Mouse (Mus musculus): ENCODE data around the gene Txnrd1.

Gene Txnrd1

GRCm38 (mm10) chr10:82817936-82818335 is 15.8 kb upstream of the Txnrd1 start:
- DNase-seq (ENCODE audit: low read depth, low spot score): no peak

- DNase-seq (ENCODE audit: low read depth, low spot score): no peak
Observed at GRCm38 (mm10) chr10:82818661-82819060, 15.1 kb upstream of the Txnrd1 start.

- no peak for DNase-seq (ENCODE audit: low read depth, low spot score)
Observed at GRCm38 (mm10) chr10:82823108-82823778, 10.5 kb upstream of the Txnrd1 start.

- no peak for DNase-seq (ENCODE audit: low read depth, low spot score)
Observed at GRCm38 (mm10) chr10:82823779-82824177, 10.0 kb upstream of the Txnrd1 start.

- no peak for DNase-seq (ENCODE audit: low read depth, low spot score)
Observed at GRCm38 (mm10) chr10:82824541-82824940, 9.2 kb upstream of the Txnrd1 start.

- no peak for DNase-seq (ENCODE audit: low read depth, low spot score)
Observed at GRCm38 (mm10) chr10:82826516-82826915, 7.2 kb upstream of the Txnrd1 start.

GRCm38 (mm10) chr10:82835898-82836297 is 2.1 kb downstream of the Txnrd1 start:
- DNase-seq (ENCODE audit: low read depth, low spot score): no peak

- no peak for DNase-seq (ENCODE audit: low read depth, low spot score)
Observed at GRCm38 (mm10) chr10:82838390-82838789, 4.6 kb downstream of the Txnrd1 start.

- no peak for DNase-seq (ENCODE audit: low read depth, low spot score)
Observed at GRCm38 (mm10) chr10:82844090-82844489, 10.3 kb downstream of the Txnrd1 start.

GRCm38 (mm10) chr10:82844731-82845130 is 11.0 kb downstream of the Txnrd1 start:
- DNase-seq (ENCODE audit: low read depth, low spot score): no peak

GRCm38 (mm10) chr10:82847821-82848459 is 14.2 kb downstream of the Txnrd1 start:
- no peak for DNase-seq (ENCODE audit: low read depth, low spot score)

- DNase-seq (ENCODE audit: low read depth, low spot score): no peak
Observed at GRCm38 (mm10) chr10:82849686-82850353, 16.1 kb downstream of the Txnrd1 start.

GRCm38 (mm10) chr10:82850354-82850752 is 16.6 kb downstream of the Txnrd1 start:
- no peak for DNase-seq (ENCODE audit: low read depth, low spot score)

GRCm38 (mm10) chr10:82851751-82852150 is 18.0 kb downstream of the Txnrd1 start:
- DNase-seq (ENCODE audit: low read depth, low spot score): no peak

GRCm38 (mm10) chr10:82858032-82858680 is 24.4 kb downstream of the Txnrd1 start:
- DNase-seq (ENCODE audit: low read depth, low spot score): no peak

GRCm38 (mm10) chr10:82858691-82859532 is 25.2 kb downstream of the Txnrd1 start:
- DNase-seq (ENCODE audit: low read depth, low spot score): peak; percentile 87

- DNase-seq (ENCODE audit: low read depth, low spot score): peak; percentile 48
Observed at GRCm38 (mm10) chr10:82859533-82859915, 25.8 kb downstream of the Txnrd1 start.

GRCm38 (mm10) chr10:82860181-82860928 is 26.6 kb downstream of the Txnrd1 start:
- DNase-seq (ENCODE audit: low read depth, low spot score): peak; percentile 68

GRCm38 (mm10) chr10:82860929-82861315 is 27.2 kb downstream of the Txnrd1 start:
- no peak for DNase-seq (ENCODE audit: low read depth, low spot score)

- DNase-seq (ENCODE audit: low read depth, low spot score): no peak
Observed at GRCm38 (mm10) chr10:82863106-82863680, 29.4 kb downstream of the Txnrd1 start.
